9 mouse cellular contexts compared by ENCODE assay signal in the genomic region with DNA sequence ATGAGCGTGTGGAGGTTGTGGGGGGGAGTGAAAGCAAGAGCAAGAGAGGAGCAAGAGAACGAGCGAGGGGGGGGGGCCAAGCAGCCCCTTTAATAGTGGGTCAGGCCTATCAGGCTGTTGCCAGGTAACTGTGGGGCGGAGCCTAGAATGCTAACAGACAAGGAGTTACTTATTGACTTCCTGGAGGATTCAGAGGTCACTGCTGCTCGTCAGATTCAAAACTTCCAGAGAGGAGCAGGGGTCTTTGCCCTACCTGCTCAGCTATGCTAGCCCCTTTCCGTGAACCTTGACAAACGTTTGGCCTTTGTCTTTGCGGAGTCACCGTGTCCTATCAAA. TPM values are rescaled to one million over a fixed set of nuclear protein-coding genes. Genes with fewer than 3 reads are reported as not detected.
DNase-seq lines count a peak whose midpoint lies in the region; ATAC-seq lines count a peak whose summit lies in the region.
"Had no signal": no experiment of that assay in that cellular context is flagged by ENCODE, and none has a peak within 500 bp of the region (broad histone marks: within the 10 kb centered on the region; RNA-seq: fewer than 3 reads in every experiment).

No protein-coding gene starts in this region.

- whole genome bisulfite sequencing in hindbrain, embryonic 14.5 days: 9% methylated on average over 9 of the region's 9 CpGs
- WGBS in limb, embryonic 15.5 days: 21% methylated on average over 9 of the region's 9 CpGs
- WGBS in neural tube, embryonic 11.5 days: 10% methylated on average over 9 of the region's 9 CpGs

- peak overlapping the region; percentile 13; the same call in 1 of the 2 replicates for H3K4me2 ChIP-seq in hindbrain, embryonic 14.5 days (replicated peaks)
- peak overlapping the region; percentile 30 for H3K4me2 ChIP-seq in limb, embryonic 15.5 days
- no peak overlapping the region for H3K4me2 ChIP-seq in neural tube, embryonic 11.5 days (ENCODE audit: low read depth)

- intact Hi-C loops in left cerebral cortex, postnatal 14 days (cut with DNase I): no loop called here

- DNase-seq in ovary, postnatal 36 days (ENCODE audit: low spot score): peak; percentile 25
- no peak for DNase-seq in ovary, postnatal 14 days (ENCODE audit: low spot score)
- no peak for DNase-seq in hindbrain, embryonic 14.5 days (ENCODE audit: low spot score)
- peak; percentile 30 for DNase-seq in neural tube, embryonic 11.5 days (ENCODE audit: low spot score)
- no peak for DNase-seq in cerebellum, adult 9-10 months
- no peak for DNase-seq in left cerebral cortex, postnatal 14 days (ENCODE audit: low spot score in 2 of 2)
- no peak for DNase-seq in thymus, postnatal 36 days

- no peak overlapping the region for H3K27ac ChIP-seq in hindbrain, embryonic 14.5 days
- peak overlapping the region; percentile 57; the same call in 1 of the 2 replicates for H3K27ac ChIP-seq in limb, embryonic 15.5 days
- no peak overlapping the region for H3K27ac ChIP-seq in neural tube, embryonic 11.5 days (ENCODE audit: low read depth, low read length)
- H3K27ac ChIP-seq: macrophage had no signal

- H3K9ac ChIP-seq in hindbrain, embryonic 14.5 days: no peak overlapping the region
- H3K9ac ChIP-seq in limb, embryonic 15.5 days: no peak overlapping the region
- no peak overlapping the region for H3K9ac ChIP-seq in neural tube, embryonic 11.5 days (ENCODE audit: low read length)

- H3K36me3 ChIP-seq in hindbrain, embryonic 14.5 days (replicated peaks; ENCODE audit: control insufficient read depth, insufficient read depth): no peaks in the 10 kb centered on the region
- H3K36me3 ChIP-seq in limb, embryonic 15.5 days: no peaks in the 10 kb centered on the region
- no peaks in the 10 kb centered on the region for H3K36me3 ChIP-seq in neural tube, embryonic 11.5 days (ENCODE audit: control insufficient read depth, insufficient read depth, low read length)

- no peak overlapping the region for H3K4me3 ChIP-seq in hindbrain, embryonic 14.5 days (replicated peaks; ENCODE audit: low read length)
- peak overlapping the region; percentile 9; the same call in 1 of the 2 replicates for H3K4me3 ChIP-seq in limb, embryonic 15.5 days
- no peak overlapping the region for H3K4me3 ChIP-seq in neural tube, embryonic 11.5 days (ENCODE audit: low read depth, low read length)

- no peaks in the 10 kb centered on the region for H3K9me3 ChIP-seq in hindbrain, embryonic 14.5 days (ENCODE audit: control insufficient read depth, low read length)
- H3K9me3 ChIP-seq in limb, embryonic 15.5 days: no peaks in the 10 kb centered on the region
- H3K9me3 ChIP-seq in neural tube, embryonic 11.5 days (ENCODE audit: control insufficient read depth, low read length): no peaks in the 10 kb centered on the region

- no peak for ATAC-seq in hindbrain, embryonic 14.5 days (ENCODE audit: low FRiP score)
- ATAC-seq in limb, embryonic 15.5 days (ENCODE audit: insufficient number of reproducible peaks, low FRiP score, low TSS enrichment, low read depth): no peak
- ATAC-seq in neural tube, embryonic 11.5 days (ENCODE audit: insufficient read depth, low FRiP score, low TSS enrichment): no peak

- H3K4me1 ChIP-seq in hindbrain, embryonic 14.5 days (replicated peaks; ENCODE audit: control insufficient read depth, insufficient read depth, low read length): no peaks in the 10 kb centered on the region
- peaks cover 17% of the 10 kb centered on the region for H3K4me1 ChIP-seq in limb, embryonic 15.5 days
- H3K4me1 ChIP-seq in neural tube, embryonic 11.5 days (ENCODE audit: control insufficient read depth, insufficient read depth, low read length): no peaks in the 10 kb centered on the region

- no peaks in the 10 kb centered on the region for H3K27me3 ChIP-seq in hindbrain, embryonic 14.5 days (ENCODE audit: control insufficient read depth, insufficient read depth, low read length)
- no peaks in the 10 kb centered on the region for H3K27me3 ChIP-seq in limb, embryonic 15.5 days
- H3K27me3 ChIP-seq in neural tube, embryonic 11.5 days (ENCODE audit: control insufficient read depth, insufficient read depth, low read length): no peaks in the 10 kb centered on the region

RNA-seq across cellular contexts. Expression of a gene that starts 34.5 kb away (rescaled TPM):
- 2.8 and 3.0 TPM in 2 replicates for polyA plus RNA-seq in hindbrain, embryonic 14.5 days (2014; fragmentation: Nextera tagmentation; extraction: Ambion mirVana)
- polyA plus RNA-seq in limb, embryonic 15.5 days (2015; fragmentation: Nextera tagmentation; extraction: Ambion mirVana): 69.8 and 72.6 TPM in 2 replicates
- polyA plus RNA-seq in neural tube, embryonic 11.5 days (2014; fragmentation: Nextera tagmentation; extraction: Ambion mirVana): 18.4 and 21.1 TPM in 2 replicates
- total RNA-seq in left cerebral cortex, postnatal 14 days (2021): 1 to 10 TPM; 3.2 to 3.6 TPM

RNA-seq across cellular contexts. Expression of a gene that starts 46.7 kb away (rescaled TPM):
- 47.2 and 48.4 TPM in 2 replicates for polyA plus RNA-seq in hindbrain, embryonic 14.5 days (2014; fragmentation: Nextera tagmentation; extraction: Ambion mirVana)
- 40.2 and 43.8 TPM in 2 replicates for polyA plus RNA-seq in limb, embryonic 15.5 days (2015; fragmentation: Nextera tagmentation; extraction: Ambion mirVana)
- polyA plus RNA-seq in neural tube, embryonic 11.5 days (2014; fragmentation: Nextera tagmentation; extraction: Ambion mirVana): 63.2 and 63.5 TPM in 2 replicates
- 10 to 100 TPM; 49.9 to 50.4 TPM for total RNA-seq in left cerebral cortex, postnatal 14 days (2021)

Comparison
In these comparisons a context has a peak if more than half of its experiments do, and no peak if none do; other contexts are left out.
1. DNase-seq: peak in ovary, postnatal 36 days (single experiment) and neural tube, embryonic 11.5 days (single experiment); none in ovary, postnatal 14 days (single experiment), hindbrain, embryonic 14.5 days (single experiment), cerebellum, adult 9-10 months (single experiment), left cerebral cortex, postnatal 14 days (0 of 2) and thymus, postnatal 36 days (0 of 2).